ENCODE assay signal across 39 mouse cellular contexts in the genomic region with DNA sequence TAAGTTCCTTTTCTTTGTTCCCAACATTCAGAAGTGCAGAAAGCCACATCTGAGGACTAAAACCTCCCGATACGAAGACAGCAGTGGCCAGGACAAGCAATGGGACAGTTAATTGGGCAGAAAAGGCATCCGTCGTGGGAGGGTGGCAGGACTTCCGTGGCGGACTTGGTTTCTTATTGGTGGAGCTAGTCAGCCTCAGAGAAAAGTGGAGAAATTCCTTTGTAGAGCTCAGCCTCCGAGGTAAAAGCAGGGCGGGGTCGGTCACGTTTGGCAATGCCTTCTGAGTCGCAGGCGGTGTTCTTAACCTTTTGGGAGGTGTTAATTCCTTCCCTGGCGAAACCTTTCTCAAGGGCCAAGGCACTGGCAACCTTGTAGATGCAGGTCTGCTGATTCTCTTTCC. TPM values are rescaled to one million over a fixed set of nuclear protein-coding genes. Genes with fewer than 3 reads are reported as not detected.
DNase-seq lines count a peak whose midpoint lies in the region; ATAC-seq and TF ChIP-seq lines count a peak whose summit lies in the region.
"Had no signal": no experiment of that assay in that cellular context is flagged by ENCODE, and none has a peak within 500 bp of the region (broad histone marks: within the 10 kb centered on the region; RNA-seq: fewer than 3 reads in every experiment).

No protein-coding gene starts in this region.

- H3K9ac ChIP-seq in embryonic facial prominence, embryonic 13.5 days: no peak overlapping the region
- no peak overlapping the region for H3K9ac ChIP-seq in lung, embryonic 16.5 days (ENCODE audit: low read length)
- no peak overlapping the region for H3K9ac ChIP-seq in intestine, embryonic 15.5 days
- H3K9ac ChIP-seq: liver, embryonic 13.5 days; lung, embryonic 14.5 days; neural tube, embryonic 13.5 days had no signal

- no peaks in the 10 kb centered on the region for H3K27me3 ChIP-seq in embryonic facial prominence, embryonic 13.5 days
- H3K27me3 ChIP-seq in embryonic facial prominence, embryonic 10.5 days (replicated peaks; ENCODE audit: low read depth, poor library complexity, severe bottlenecking): no peaks in the 10 kb centered on the region
- H3K27me3 ChIP-seq in lung, embryonic 16.5 days (ENCODE audit: control insufficient read depth, insufficient read depth, low read depth, low read length): no peaks in the 10 kb centered on the region
- H3K27me3 ChIP-seq in myocyte (ENCODE audit: control insufficient read depth, insufficient read depth, insufficient read length): no peaks in the 10 kb centered on the region
- H3K27me3 ChIP-seq in intestine, embryonic 15.5 days (replicated peaks): no peaks in the 10 kb centered on the region
- H3K27me3 ChIP-seq: liver, embryonic 13.5 days; neural tube, embryonic 13.5 days had no signal

- no peaks in the 10 kb centered on the region for H3K9me3 ChIP-seq in embryonic facial prominence, embryonic 13.5 days
- H3K9me3 ChIP-seq in embryonic facial prominence, embryonic 10.5 days: no peaks in the 10 kb centered on the region
- no peaks in the 10 kb centered on the region for H3K9me3 ChIP-seq in lung, embryonic 16.5 days (ENCODE audit: control insufficient read depth, low read length)
- no peaks in the 10 kb centered on the region for H3K9me3 ChIP-seq in intestine, embryonic 15.5 days
- H3K9me3 ChIP-seq: hindbrain, embryonic 10.5 days; liver, embryonic 13.5 days; neural tube, embryonic 13.5 days had no signal

- H3K4me2 ChIP-seq in embryonic facial prominence, embryonic 13.5 days: no peak overlapping the region
- no peak overlapping the region for H3K4me2 ChIP-seq in lung, embryonic 16.5 days (ENCODE audit: low read depth, low read length)
- H3K4me2 ChIP-seq in myocyte (ENCODE audit: low read depth): no peak overlapping the region
- H3K4me2 ChIP-seq in intestine, embryonic 15.5 days (replicated peaks): no peak overlapping the region
- H3K4me2 ChIP-seq: liver, embryonic 13.5 days; lung, embryonic 14.5 days; midbrain, embryonic 11.5 days; neural tube, embryonic 13.5 days had no signal

- DNase-seq in embryonic facial prominence, embryonic 10.5 days (ENCODE audit: low spot score): no peak
- peak; percentile 39 for DNase-seq in ES-CJ7 (ENCODE audit: low read depth, low spot score)
- no peak for DNase-seq in adrenal gland, postnatal 36 days
- no peak for DNase-seq in right cerebral cortex, adult 2 months (ENCODE audit: low spot score in 2 of 2)
- DNase-seq: adrenal gland, postnatal 10 days; cerebellum, adult 11 months; cerebellum, adult 9-11 months; embryo, embryonic 11 days; heart, postnatal 14 days; kidney, adult 2 months; kidney, postnatal 4 days; left cerebral cortex, postnatal 4 days; liver, embryonic 13.5 days; lung, embryonic 14.5 days; right cerebral cortex, postnatal 25 days had no signal

- no peak for TF ChIP-seq POLR2A in myocyte (IDR thresholded peaks at IDR 0.05; ENCODE audit: insufficient read length, low read depth)

- no peak overlapping the region for H3ac ChIP-seq in myocyte (ENCODE audit: control insufficient read depth, insufficient read length)

- 60% methylated on average over 13 of the region's 13 CpGs for WGBS in embryonic facial prominence, embryonic 13.5 days
- WGBS in embryonic facial prominence, embryonic 10.5 days: 64% methylated on average over 13 of the region's 13 CpGs
- WGBS in lung, embryonic 16.5 days: 45% methylated on average over 13 of the region's 13 CpGs
- 50% methylated on average over 13 of the region's 13 CpGs for WGBS in intestine, embryonic 15.5 days

- H3K4me3 ChIP-seq in embryonic facial prominence, embryonic 13.5 days: no peak overlapping the region
- H3K4me3 ChIP-seq in embryonic facial prominence, embryonic 10.5 days: no peak overlapping the region
- no peak overlapping the region for H3K4me3 ChIP-seq in lung, embryonic 16.5 days (ENCODE audit: low read length)
- H3K4me3 ChIP-seq in myocyte: no peak overlapping the region
- no peak overlapping the region for H3K4me3 ChIP-seq in intestine, embryonic 15.5 days (replicated peaks)
- H3K4me3 ChIP-seq: erythroblast, embryonic 14.5 days; hindbrain, embryonic 10.5 days; liver, embryonic 13.5 days; neural tube, embryonic 13.5 days had no signal

- H3K79me2 ChIP-seq in myocyte (ENCODE audit: control insufficient read depth, insufficient read depth): no peaks in the 10 kb centered on the region

- peaks cover 23% of the 10 kb centered on the region for H3K36me3 ChIP-seq in embryonic facial prominence, embryonic 13.5 days
- peaks cover 28% of the 10 kb centered on the region for H3K36me3 ChIP-seq in embryonic facial prominence, embryonic 10.5 days (replicated peaks)
- H3K36me3 ChIP-seq in lung, embryonic 16.5 days (ENCODE audit: control insufficient read depth, insufficient read depth, low read length): peaks cover 16% of the 10 kb centered on the region; the same call in 1 of the 2 replicates
- H3K36me3 ChIP-seq in myocyte (ENCODE audit: control insufficient read depth, insufficient read depth): peaks cover 23% of the 10 kb centered on the region
- no peaks in the 10 kb centered on the region for H3K36me3 ChIP-seq in intestine, embryonic 15.5 days

- H3K27ac ChIP-seq in embryonic facial prominence, embryonic 13.5 days: 0 out of 2 replicates have a peak overlapping the region, but pooled peaks have one; percentile 28
- H3K27ac ChIP-seq in embryonic facial prominence, embryonic 10.5 days (replicated peaks): no peak overlapping the region
- peak overlapping the region; percentile 20; the same call in 1 of the 2 replicates for H3K27ac ChIP-seq in lung, embryonic 16.5 days (ENCODE audit: low read length)
- no peak overlapping the region for H3K27ac ChIP-seq in intestine, embryonic 15.5 days
- H3K27ac ChIP-seq: hindbrain, embryonic 10.5 days; kidney, postnatal 0 days; liver, embryonic 13.5 days; neural tube, embryonic 13.5 days had no signal

- no peaks in the 10 kb centered on the region for H3K4me1 ChIP-seq in embryonic facial prominence, embryonic 13.5 days
- H3K4me1 ChIP-seq in embryonic facial prominence, embryonic 10.5 days: no peaks in the 10 kb centered on the region
- no peaks in the 10 kb centered on the region for H3K4me1 ChIP-seq in lung, embryonic 16.5 days (replicated peaks; ENCODE audit: control insufficient read depth, insufficient read depth, low read length)
- no peaks in the 10 kb centered on the region for H3K4me1 ChIP-seq in intestine, embryonic 15.5 days (replicated peaks)
- H3K4me1 ChIP-seq: hindbrain, embryonic 10.5 days; liver, embryonic 13.5 days; neural tube, embryonic 13.5 days had no signal

- ATAC-seq in embryonic facial prominence, embryonic 13.5 days (ENCODE audit: insufficient number of reproducible peaks, insufficient read depth, low FRiP score, low TSS enrichment, low read depth): no peak
- ATAC-seq in lung, embryonic 16.5 days (ENCODE audit: low read depth): no peak
- ATAC-seq in intestine, embryonic 15.5 days: no peak
- ATAC-seq: hindbrain, embryonic 16.5 days had no signal

TF ChIP-seq in myocyte, 11 proteins besides CTCF, POLR2A, EP300 and RAD21:
- TF ChIP-seq POLR2AphosphoS2 (IDR thresholded peaks at IDR 0.05; ENCODE audit: insufficient read length, low read depth): peak; percentile 67
- no peak for TF ChIP-seq REST (IDR thresholded peaks at IDR 0.05; ENCODE audit: insufficient read depth, insufficient read length)
TF ChIP-seq in myocyte: peak in this region for 1.

RNA-seq across cellular contexts. Expression of a gene that starts 30.2 kb away (rescaled TPM):
- polyA plus RNA-seq in embryonic facial prominence, embryonic 13.5 days (2015; fragmentation: Nextera tagmentation; extraction: Ambion mirVana): 289 and 307 TPM in 2 replicates
- 315 and 331 TPM in 2 replicates for polyA plus RNA-seq in embryonic facial prominence, embryonic 10.5 days (2016; fragmentation: Nextera tagmentation; extraction: Ambion mirVana)
- 372 and 374 TPM in 2 replicates for polyA plus RNA-seq in lung, embryonic 16.5 days (2015; fragmentation: Nextera tagmentation; extraction: Ambion mirVana)
- polyA plus RNA-seq in myocyte (2012; fragmentation: generic; extraction: Trizol): 545 TPM
- 100 to 1,000 TPM; 129 to 211 TPM for total RNA-seq in adrenal gland, postnatal 36 days (2021)
- 274 and 316 TPM in 2 replicates for polyA plus RNA-seq in intestine, embryonic 15.5 days (2015; fragmentation: Nextera tagmentation; extraction: Ambion mirVana)

RNA-seq across cellular contexts. Expression of a gene that starts 35.0 kb away (rescaled TPM):
- polyA plus RNA-seq in embryonic facial prominence, embryonic 13.5 days (2015; fragmentation: Nextera tagmentation; extraction: Ambion mirVana): 28.9 and 31.6 TPM in 2 replicates
- 25.9 and 27.8 TPM in 2 replicates for polyA plus RNA-seq in embryonic facial prominence, embryonic 10.5 days (2016; fragmentation: Nextera tagmentation; extraction: Ambion mirVana)
- 24.9 and 25.4 TPM in 2 replicates for polyA plus RNA-seq in lung, embryonic 16.5 days (2015; fragmentation: Nextera tagmentation; extraction: Ambion mirVana)
- polyA plus RNA-seq in myocyte (2012; fragmentation: generic; extraction: Trizol): 67.1 TPM
- 100 to 1,000 TPM in 1 of 2 experiments, 10 to 100 TPM in 1; 53.0 to 121 TPM for total RNA-seq in adrenal gland, postnatal 36 days (2021)
- polyA plus RNA-seq in intestine, embryonic 15.5 days (2015; fragmentation: Nextera tagmentation; extraction: Ambion mirVana): 21.7 and 25.7 TPM in 2 replicates

RNA-seq across cellular contexts. Expression of a gene that starts 42.4 kb away (rescaled TPM):
- 0.14 TPM in 1 of 2 replicates, not detected in the other for polyA plus RNA-seq in embryonic facial prominence, embryonic 13.5 days (2015; fragmentation: Nextera tagmentation; extraction: Ambion mirVana)
- 0.10 TPM in 1 of 2 replicates, not detected in the other for polyA plus RNA-seq in embryonic facial prominence, embryonic 10.5 days (2016; fragmentation: Nextera tagmentation; extraction: Ambion mirVana)
- not detected in 2 replicates for polyA plus RNA-seq in lung, embryonic 16.5 days (2015; fragmentation: Nextera tagmentation; extraction: Ambion mirVana)
- polyA plus RNA-seq in myocyte (2012; fragmentation: generic; extraction: Trizol): not detected
- total RNA-seq in adrenal gland, postnatal 36 days (2021): not detected
- polyA plus RNA-seq in intestine, embryonic 15.5 days (2015; fragmentation: Nextera tagmentation; extraction: Ambion mirVana): not detected in 2 replicates
- total RNA-seq: adrenal gland, postnatal 10 days; gastrocnemius, adult 8-10 months; gastrocnemius, postnatal 4 days; heart, postnatal 14 days; left cerebral cortex, adult 8-10 months; left cerebral cortex, postnatal 4 days; megakaryocyte, adult 5-6 weeks; midbrain, postnatal 0 days had no signal
- polyA plus RNA-seq: embryonic facial prominence, embryonic 14.5 days; erythroblast, embryonic 14.5 days; forebrain, embryonic 11.5 days; forebrain, embryonic 16.5 days; hindbrain, embryonic 10.5 days; hindbrain, embryonic 16.5 days; kidney, adult 2 months; kidney, postnatal 0 days; liver, embryonic 13.5 days; lung, embryonic 14.5 days; midbrain, embryonic 11.5 days had no signal

RNA-seq across cellular contexts. Expression of a gene that starts 51.2 kb away (rescaled TPM):
- 776 and 892 TPM in 2 replicates for polyA plus RNA-seq in embryonic facial prominence, embryonic 13.5 days (2015; fragmentation: Nextera tagmentation; extraction: Ambion mirVana)
- 846 and 850 TPM in 2 replicates for polyA plus RNA-seq in embryonic facial prominence, embryonic 10.5 days (2016; fragmentation: Nextera tagmentation; extraction: Ambion mirVana)
- 826 and 850 TPM in 2 replicates for polyA plus RNA-seq in lung, embryonic 16.5 days (2015; fragmentation: Nextera tagmentation; extraction: Ambion mirVana)
- 2,470 TPM for polyA plus RNA-seq in myocyte (2012; fragmentation: generic; extraction: Trizol)
- total RNA-seq in adrenal gland, postnatal 36 days (2021): 100 to 1,000 TPM; 409 to 419 TPM
- polyA plus RNA-seq in intestine, embryonic 15.5 days (2015; fragmentation: Nextera tagmentation; extraction: Ambion mirVana): 818 and 879 TPM in 2 replicates

RNA-seq across cellular contexts. Expression of a gene that starts 51.8 kb away (rescaled TPM):
- not detected in 2 replicates for polyA plus RNA-seq in embryonic facial prominence, embryonic 13.5 days (2015; fragmentation: Nextera tagmentation; extraction: Ambion mirVana)
- not detected in 2 replicates for polyA plus RNA-seq in embryonic facial prominence, embryonic 10.5 days (2016; fragmentation: Nextera tagmentation; extraction: Ambion mirVana)
- polyA plus RNA-seq in lung, embryonic 16.5 days (2015; fragmentation: Nextera tagmentation; extraction: Ambion mirVana): not detected in 2 replicates
- not detected for polyA plus RNA-seq in myocyte (2012; fragmentation: generic; extraction: Trizol)
- total RNA-seq in adrenal gland, postnatal 36 days (2021): not detected
- not detected in 2 replicates for polyA plus RNA-seq in intestine, embryonic 15.5 days (2015; fragmentation: Nextera tagmentation; extraction: Ambion mirVana)
- total RNA-seq: adrenal gland, postnatal 10 days; gastrocnemius, adult 8-10 months; gastrocnemius, postnatal 4 days; heart, postnatal 14 days; layer of hippocampus, adult 8-10 months; layer of hippocampus, postnatal 25 days; left cerebral cortex, adult 8-10 months; left cerebral cortex, postnatal 4 days; megakaryocyte, adult 5-6 weeks; midbrain, postnatal 0 days had no signal
- polyA plus RNA-seq: embryonic facial prominence, embryonic 14.5 days; erythroblast, embryonic 14.5 days; forebrain, embryonic 11.5 days; forebrain, embryonic 16.5 days; heart, embryonic 14.5 days; hindbrain, embryonic 10.5 days; hindbrain, embryonic 16.5 days; intestine, embryonic 14.5 days; kidney, adult 2 months; kidney, postnatal 0 days; limb, embryonic 14.5 days; liver, embryonic 13.5 days; lung, embryonic 14.5 days; midbrain, embryonic 11.5 days; midbrain, postnatal 0 days; neural tube, embryonic 13.5 days; thymus, postnatal 0 days had no signal

Comparison
In these comparisons a context has a peak if more than half of its experiments do, and no peak if none do; other contexts are left out.
1. H3K27ac ChIP-seq: peak in embryonic facial prominence, embryonic 13.5 days (single experiment) and lung, embryonic 16.5 days (single experiment); none in embryonic facial prominence, embryonic 10.5 days (single experiment) and intestine, embryonic 15.5 days (single experiment).